Mouse (Mus musculus) CH12.LX (cell line): ENCODE results near the gene Gripap1. TPM values are rescaled to one million over a fixed set of nuclear protein-coding genes. Genes with fewer than 3 reads are reported as not detected.

ENCODE experiments used
- DNase-seq: peaks from one replicate; pipeline ENCODE4 v3.0.0-alpha.2; 2013; ENCODE audit errors: extremely low read depth
- H3K27ac ChIP-seq: 2 replicates; pipeline ENCODE4 v1.5.1; 2012; ENCODE audit warnings: low read depth, mild to moderate bottlenecking, control low read depth, moderate library complexity; ENCODE audit not compliant: insufficient read depth
- H3K27me3 ChIP-seq: replicated peaks from 2 replicates; pipeline ENCODE3; 2012; ENCODE audit warnings: inconsistent platforms
- H3K36me3 ChIP-seq, 2 experiments: replicated peaks in 1 of 2; 2 replicates each; pipeline versions ENCODE3 to v1.6.1; 2012; ENCODE audit warnings: inconsistent platforms in 1 of 2, low read length in 1 of 2, mild to moderate bottlenecking in 1 of 2, mixed read lengths in 1 of 2, moderate library complexity in 1 of 2; ENCODE audit not compliant: control insufficient read depth in 1 of 2, insufficient read depth in 1 of 2
- H3K4me1 ChIP-seq, 2 experiments: 2 replicates each; pipeline ENCODE4 v1.6.1; 2012; ENCODE audit warnings: inconsistent platforms in 1 of 2, moderate library complexity in 1 of 2; ENCODE audit not compliant: insufficient read depth in 2 of 2, control insufficient read depth in 1 of 2
- H3K4me2 ChIP-seq: 2 replicates; pipeline ENCODE4 v1.6.1; 2012; ENCODE audit warnings: low read depth, mild to moderate bottlenecking, control low read depth; ENCODE audit not compliant: poor library complexity, insufficient read depth, severe bottlenecking
- H3K4me3 ChIP-seq, 3 experiments: fragments of 150-350 bp in 1 of 3; sonication (generic) in 1 of 3; replicated peaks in 1 of 3; 2 replicates each; pipeline versions ENCODE3 to v1.5.1; 2011 to 2012; ENCODE audit warnings: low read depth in 2 of 3, low read length in 2 of 3, mild to moderate bottlenecking in 2 of 3, moderate library complexity in 2 of 3, control low read depth in 1 of 3, improper control_type of control experiment in 1 of 3, inconsistent platforms in 1 of 3, mixed read lengths in 1 of 3; ENCODE audit not compliant: poor library complexity in 1 of 3
- H3K79me2 ChIP-seq: replicated peaks from 2 replicates; pipeline ENCODE4 v1.6.1; 2012; ENCODE audit warnings: mild to moderate bottlenecking, moderate library complexity; ENCODE audit not compliant: control insufficient read depth, poor library complexity, insufficient read depth, severe bottlenecking; ENCODE audit errors: extremely low read depth
- H3K9ac ChIP-seq: 2 replicates; pipeline ENCODE4 v1.6.1; 2012; ENCODE audit warnings: low read depth, mild to moderate bottlenecking, control low read depth, moderate library complexity; ENCODE audit not compliant: insufficient read depth
- H3K9me3 ChIP-seq: replicated peaks from 2 replicates; pipeline ENCODE3; 2012; ENCODE audit warnings: low read length, inconsistent platforms, mixed read lengths
- BHLHE40 ChIP-seq: IDR thresholded peaks from 2 replicates; pipeline ENCODE4 v1.6.1; 2011; ENCODE audit warnings: mild to moderate bottlenecking, low read depth, low read length, improper control_type of control experiment
- CHD2 ChIP-seq: IDR thresholded peaks from 2 replicates; pipeline ENCODE4 v1.6.1; 2011; ENCODE audit warnings: low read length, improper control_type of control experiment
- CTCF ChIP-seq, 2 experiments: IDR thresholded peaks in 1 of 2; conservative IDR thresholded peaks in 1 of 2; 2 replicates each; pipeline ENCODE4 v1.5.1; 2011 to 2012; ENCODE audit warnings: low read depth in 2 of 2, low read length in 2 of 2, improper control_type of control experiment in 1 of 2, inconsistent platforms in 1 of 2, mild to moderate bottlenecking in 1 of 2, moderate library complexity in 1 of 2
- E2F4 ChIP-seq: IDR thresholded peaks from 2 replicates; pipeline ENCODE4 v1.6.1; 2011; ENCODE audit warnings: low read depth, low read length, improper control_type of control experiment; ENCODE audit not compliant: insufficient replicate concordance
- ETS1 ChIP-seq: conservative IDR thresholded peaks from 2 replicates; pipeline ENCODE4 v1.6.1; 2012; ENCODE audit warnings: low read depth, mild to moderate bottlenecking, inconsistent platforms, low read length, improper control_type of control experiment, moderate library complexity
- GABPA ChIP-seq: IDR thresholded peaks from 2 replicates; pipeline ENCODE4 v1.6.1; 2012; ENCODE audit warnings: low read depth, low read length, improper control_type of control experiment, inconsistent platforms; ENCODE audit not compliant: insufficient replicate concordance
- IRF4 ChIP-seq: IDR thresholded peaks from 2 replicates; pipeline ENCODE4 v1.6.1; 2014; ENCODE audit warnings: low read depth, mild to moderate bottlenecking, inconsistent platforms, low read length, improper control_type of control experiment
- JUN ChIP-seq: IDR thresholded peaks from 2 replicates; pipeline ENCODE4 v1.6.1; 2011; ENCODE audit warnings: low read depth, mild to moderate bottlenecking, low read length, improper control_type of control experiment, moderate library complexity; ENCODE audit not compliant: insufficient read depth
- MAX ChIP-seq: IDR thresholded peaks from 2 replicates; pipeline ENCODE4 v1.6.1; 2011; ENCODE audit warnings: low read length, improper control_type of control experiment
- MEF2A ChIP-seq: IDR thresholded peaks from 2 replicates; pipeline ENCODE4 v1.6.1; 2014; ENCODE audit warnings: low read depth, mild to moderate bottlenecking, inconsistent platforms, low read length, improper control_type of control experiment, borderline replicate concordance
- MXI1 ChIP-seq: IDR thresholded peaks from 2 replicates; pipeline ENCODE4 v1.6.1; 2011; ENCODE audit warnings: mild to moderate bottlenecking, low read depth, low read length, improper control_type of control experiment
- MYC ChIP-seq: IDR thresholded peaks from 2 replicates; pipeline ENCODE4 v1.6.1; 2011; ENCODE audit warnings: low read depth, mild to moderate bottlenecking, improper control_type of control experiment, low read length
- NRF1 ChIP-seq: IDR thresholded peaks from 2 replicates; pipeline ENCODE4 v1.6.1; 2014; ENCODE audit warnings: low read depth, mild to moderate bottlenecking, inconsistent platforms, low read length, improper control_type of control experiment, moderate library complexity
- PAX5 ChIP-seq: IDR thresholded peaks from 2 replicates; pipeline ENCODE4 v1.6.1; 2012; ENCODE audit warnings: low read length, inconsistent platforms, mixed read lengths
- POLR2A ChIP-seq: IDR thresholded peaks from 2 replicates; pipeline ENCODE4 v1.6.1; 2011; ENCODE audit warnings: low read depth, mild to moderate bottlenecking, improper control_type of control experiment, low read length
- POLR2AphosphoS2 ChIP-seq: IDR thresholded peaks from 2 replicates; pipeline ENCODE4 v1.6.1; 2011; ENCODE audit warnings: low read depth, low read length, improper control_type of control experiment
- RAD21 ChIP-seq: IDR thresholded peaks from 2 replicates; pipeline ENCODE4 v1.6.1; 2011; ENCODE audit warnings: low read depth, mild to moderate bottlenecking, low read length, improper control_type of control experiment, moderate library complexity
- RCOR1 ChIP-seq: conservative IDR thresholded peaks from 2 replicates; pipeline ENCODE4 v1.6.1; 2012; ENCODE audit warnings: low read depth, mild to moderate bottlenecking, inconsistent platforms, low read length, improper control_type of control experiment
- SIN3A ChIP-seq: IDR thresholded peaks from 2 replicates; pipeline ENCODE4 v1.6.1; 2012; ENCODE audit warnings: low read length, improper control_type of control experiment, inconsistent platforms
- USF1 ChIP-seq: IDR thresholded peaks from 2 replicates; pipeline ENCODE4 v1.6.1; 2014; ENCODE audit warnings: low read depth, mild to moderate bottlenecking, inconsistent platforms, low read length, improper control_type of control experiment
- ZKSCAN1 ChIP-seq: IDR thresholded peaks from 2 replicates; pipeline ENCODE4 v1.6.1; 2012; ENCODE audit warnings: low read depth, inconsistent platforms, low read length, improper control_type of control experiment, borderline replicate concordance
- dilution Hi-C: fragments of 300-500 bp; cut with MboI; formaldehyde crosslinking; loops from 2 replicates; pipeline ENCODE4 v1.14.3; 2020; ENCODE audit warnings: low sequenced_read_pairs; ENCODE audit not compliant: extremely low pct_unique_long_range_greater_than_20kb, extremely low pct_ligation_motif_present
- in situ Hi-C: fragments of 300-500 bp; cut with MboI; formaldehyde crosslinking; loops from 3 replicates; pipeline ENCODE4 v1.14.3; 2019; ENCODE audit warnings: low sequenced_read_pairs, low pct_ligation_motif_present, low pct_unique_long_range_greater_than_20kb, mixed read lengths
- polyA plus RNA-seq: library from polyadenylated mRNA; unstranded; fragments of >175 nt; gene quantifications from 2 replicates; pipeline ENCODE4 v1.2.1, GENCODE M21; 2012; ENCODE audit warnings: low read depth; ENCODE audit not compliant: insufficient read length
- total RNA-seq, 2 experiments: library from RNA; depleted of rRNA; stranded (reverse); fragments of 300-350 nt in 1 of 2; fragments of >200 nt in 1 of 2; gene quantifications; 2 replicates each; pipeline ENCODE4 v1.2.3; 2012 to 2014

Gripap1 gene
- total and polyA plus RNA-seq, 3 experiments: 15.7 to 49.4 (median 25.5) TPM

DNA sequence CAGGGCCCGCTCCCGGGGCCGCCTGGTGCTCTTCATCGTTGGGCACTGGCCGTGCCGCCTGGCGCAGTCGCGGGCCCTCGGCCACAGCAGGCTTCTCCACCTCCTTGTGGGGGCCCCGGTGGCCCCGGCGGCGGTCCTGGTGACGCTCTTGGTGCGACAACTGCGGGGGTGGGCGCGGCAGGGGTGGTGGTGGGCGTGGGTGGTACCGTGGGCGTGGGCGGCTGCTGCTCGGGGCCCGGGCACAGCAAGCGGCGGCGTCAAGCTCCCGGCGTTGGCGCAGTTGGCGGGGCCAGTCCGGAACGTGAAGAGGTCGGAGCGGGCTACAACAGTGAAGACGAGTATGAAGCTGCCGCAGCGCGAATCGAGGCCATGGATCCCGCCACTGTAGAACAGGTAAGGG, 52.8 kb downstream of the Gripap1 start:
- in situ Hi-C loops: no loop called here

DNA sequence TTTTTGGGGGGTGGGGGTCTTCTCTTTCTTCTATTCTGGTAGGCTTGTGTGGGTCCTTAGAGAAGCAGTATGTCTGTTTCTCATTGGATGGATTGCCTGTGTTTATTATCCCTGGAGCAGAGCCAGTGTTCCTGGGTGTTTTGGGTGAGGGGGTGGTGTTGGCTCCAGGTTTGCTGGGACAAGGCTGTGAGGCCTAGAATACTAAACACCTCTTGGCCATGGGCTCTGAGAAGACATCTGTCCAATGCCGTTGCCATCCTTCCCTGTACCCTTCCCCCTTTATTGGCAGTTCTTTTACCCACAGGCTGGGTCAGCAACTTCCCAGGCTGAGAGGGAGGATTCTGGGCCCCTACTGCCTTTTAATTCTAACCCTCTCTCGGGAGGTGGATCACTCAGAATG, 58.3 kb downstream of the Gripap1 start:
- DNase-seq: no peak
- Histone ChIP-seq H3K79me2 (peaks cover 54% of the 10 kb centered on the region), H3K4me1 (peaks cover 0 to 18% of the 10 kb centered on the region in 2 experiments; a peak in 2 of 4 replicates), H3K4me2 (no peak overlapping the region), H3K27me3 (no peaks in the 10 kb centered on the region), H3K9ac (no peak overlapping the region), H3K27ac (no peak overlapping the region), H3K9me3 (no peaks in the 10 kb centered on the region), H3K36me3 (peaks cover 24 to 67% of the 10 kb centered on the region in 2 experiments), H3K4me3 (no peak overlapping the region)
- dilution Hi-C loops: no loop called here
- no peak for TF ChIP-seq SIN3A
- TF ChIP-seq ETS1: no peak
- no peak for TF ChIP-seq GABPA
- no peak for TF ChIP-seq MYC
- TF ChIP-seq CTCF (conservative IDR thresholded peaks at IDR 0.05 in 1 of 2, IDR thresholded peaks at IDR 0.05 in 1 of 2; ENCODE audit: low read depth in 2 of 2, low read length in 2 of 2): no peak
- no peak for TF ChIP-seq MXI1
- no peak for TF ChIP-seq MAX
- TF ChIP-seq CHD2: no peak
- no peak for TF ChIP-seq USF1
- no peak for TF ChIP-seq NRF1
- TF ChIP-seq E2F4: no peak
- TF ChIP-seq PAX5: no peak
- TF ChIP-seq MEF2A: no peak
- TF ChIP-seq ZKSCAN1: no peak
- TF ChIP-seq POLR2AphosphoS2: no peak
- TF ChIP-seq IRF4: no peak
- no peak for TF ChIP-seq RAD21
- TF ChIP-seq BHLHE40: no peak
- TF ChIP-seq JUN: no peak
- in situ Hi-C loops: no loop called here

More for the DNA sequence above, 52.8 kb downstream of the Gripap1 start:
- H3K36me3 ChIP-seq: peaks cover 7 to 26% of the 10 kb centered on the region in 2 experiments
- DNase-seq: no peak
- peak overlapping the region; percentile 99 for H3K9ac ChIP-seq
- no peaks in the 10 kb centered on the region for H3K27me3 ChIP-seq
- peaks cover 55% of the 10 kb centered on the region for H3K79me2 ChIP-seq
- peaks cover 0 to 18% of the 10 kb centered on the region in 2 experiments; a peak in 2 of 4 replicates for H3K4me1 ChIP-seq
- no peaks in the 10 kb centered on the region for H3K9me3 ChIP-seq
- peak overlapping the region; percentile 71 to 98 (median 75) for H3K4me3 ChIP-seq
- TF ChIP-seq MYC (no peak), SIN3A (0 out of 2 replicates have a peak, but pooled peaks have one; percentile 8), ETS1 (no peak), RCOR1 (no peak), PAX5 (no peak), POLR2A (no peak)
- H3K4me2 ChIP-seq: peak overlapping the region; percentile 78; the same call in 1 of the 2 replicates
- dilution Hi-C loops: no loop called here
- peak overlapping the region; percentile 68 for H3K27ac ChIP-seq
